Mouse (Mus musculus) stomach, embryonic 16.5 days (tissue): ENCODE measurements around the gene Grin2b. TPM values are rescaled to one million over a fixed set of nuclear protein-coding genes. Genes with fewer than 3 reads are reported as not detected.

Experiments
- ATAC-seq: fragments of 200-750 bp; cut with Nextera tagmentation; 2 replicates; pipeline ENCODE4 v1.8.0; 2017; ENCODE audit warnings: moderate number of reproducible peaks, moderate TSS enrichment; ENCODE audit not compliant: insufficient read depth, low FRiP score
- H3K27ac ChIP-seq: fragments of 300-500 bp; sonication (generic); 2 replicates; pipeline ENCODE4 v1.5.1; 2014; ENCODE audit warnings: low read length
- H3K27me3 ChIP-seq: fragments of 300-500 bp; sonication (generic); 2 replicates; pipeline ENCODE4 v1.6.1; 2014; ENCODE audit warnings: low read length, control low read depth, mixed read lengths; ENCODE audit not compliant: control insufficient read depth, insufficient read depth
- H3K36me3 ChIP-seq: fragments of 300-500 bp; sonication (generic); 2 replicates; pipeline ENCODE4 v1.6.1; 2014; ENCODE audit warnings: low read length; ENCODE audit not compliant: control insufficient read depth, insufficient read depth
- H3K4me1 ChIP-seq: fragments of 300-500 bp; sonication (generic); 2 replicates; pipeline ENCODE4 v1.6.1; 2014; ENCODE audit warnings: low read length, control low read depth, mixed read lengths; ENCODE audit not compliant: control insufficient read depth, insufficient read depth
- H3K4me2 ChIP-seq: fragments of 300-500 bp; sonication (generic); 2 replicates; pipeline ENCODE4 v1.6.1; 2014; ENCODE audit warnings: low read depth, low read length, mixed read lengths
- H3K4me3 ChIP-seq: fragments of 300-500 bp; sonication (generic); replicated peaks from 2 replicates; pipeline ENCODE4 v1.5.1; 2014; ENCODE audit warnings: mild to moderate bottlenecking, low read length
- H3K9ac ChIP-seq: fragments of 300-500 bp; sonication (generic); 2 replicates; pipeline ENCODE4 v1.6.1; 2014; ENCODE audit warnings: low read length
- H3K9me3 ChIP-seq: fragments of 300-500 bp; sonication (generic); replicated peaks from 2 replicates; pipeline ENCODE4 v1.6.1; 2016; ENCODE audit warnings: low read length, control low read depth; ENCODE audit not compliant: control insufficient read depth
- whole genome bisulfite sequencing: fragments of 180-500 bp; shearing (Covaris S2); extraction: QIAGEN DNeasy Blood & Tissue Kit; methylation state at CpG from one replicate; pipeline ENCODE4 v1.1.7; 2014; 5-methylcytosine and 5-hydroxymethylcytosine counted together
- polyA plus RNA-seq: library from polyadenylated mRNA; unstranded; fragments of >200 nt; fragmentation: Nextera tagmentation; extraction: Ambion mirVana; gene quantifications from 2 replicates; pipeline ENCODE4 v1.2.1, GENCODE M21; 2015

Gene Grin2b
- polyA plus RNA-seq, 1 experiment from 2014 or later = 0.32 TPM

DNA sequence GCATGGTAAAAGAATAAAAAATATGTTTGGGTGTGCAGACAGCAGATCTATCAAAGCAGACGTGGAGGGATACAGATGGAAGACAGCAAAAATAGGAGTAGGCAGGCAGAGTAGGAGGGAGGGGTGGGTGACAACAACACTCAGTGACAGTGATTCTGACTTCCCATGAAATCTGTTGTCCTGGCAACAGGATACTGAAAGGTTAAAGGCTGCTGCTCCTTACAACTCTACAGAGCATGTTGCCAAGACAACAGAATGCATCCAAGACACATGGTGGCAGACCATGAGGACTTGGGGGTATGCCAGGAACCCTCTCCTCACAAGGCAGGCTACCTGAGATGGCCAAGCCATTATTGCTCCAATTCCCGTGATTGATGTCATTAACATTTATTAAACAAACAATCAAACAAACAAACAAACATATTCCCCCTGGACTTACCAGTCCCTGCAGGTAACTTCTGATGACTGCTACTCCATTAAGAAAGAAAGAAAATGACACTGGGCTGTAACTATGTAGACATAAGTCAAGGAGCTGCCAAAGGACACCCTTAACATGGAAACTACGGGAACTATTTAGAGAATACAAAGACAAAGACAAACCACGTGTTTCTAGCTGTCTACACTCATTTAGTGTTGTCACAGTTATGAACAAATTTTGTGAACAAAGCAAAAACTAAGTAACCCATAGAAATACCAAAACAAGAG lies 143.9 kb downstream of the Grin2b start:
- no peak overlapping the region for H3K27ac ChIP-seq
- WGBS = 66% methylated on average over 4 of the region's 4 CpGs
- no peaks in the 10 kb centered on the region for H3K36me3 ChIP-seq
- no peak for ATAC-seq
- no peaks in the 10 kb centered on the region for H3K27me3 ChIP-seq
- no peaks in the 10 kb centered on the region for H3K4me1 ChIP-seq
- H3K4me3 ChIP-seq = no peak overlapping the region
- H3K9ac ChIP-seq = no peak overlapping the region
- H3K4me2 ChIP-seq = no peak overlapping the region
- no peaks in the 10 kb centered on the region for H3K9me3 ChIP-seq

- 95% methylated on average over 6 of the region's 6 CpGs for WGBS
These were observed 146.4 kb downstream of the Grin2b start for GRCm38 (mm10) chr6:136026936-136027335.

GRCm38 (mm10) chr6:136025801-136026200 lies 147.5 kb downstream of the Grin2b start:
- Histone ChIP-seq H3K4me1 (no peaks in the 10 kb centered on the region), H3K36me3 (no peaks in the 10 kb centered on the region)
- ATAC-seq = no peak

More at GRCm38 (mm10) chr6:136026936-136027335, 146.4 kb downstream of the Grin2b start:
- Histone ChIP-seq H3K4me2 (no peak overlapping the region), H3K4me1 (no peaks in the 10 kb centered on the region), H3K27ac (no peak overlapping the region), H3K36me3 (no peaks in the 10 kb centered on the region), H3K27me3 (no peaks in the 10 kb centered on the region), H3K9ac (no peak overlapping the region), H3K9me3 (no peaks in the 10 kb centered on the region), H3K4me3 (no peak overlapping the region)
- ATAC-seq = no peak

GRCm38 (mm10) chr6:136020460-136020859 lies 152.9 kb downstream of the Grin2b start:
- H3K4me1 ChIP-seq = no peaks in the 10 kb centered on the region
- no peak overlapping the region for H3K9ac ChIP-seq
- H3K27me3 ChIP-seq = no peaks in the 10 kb centered on the region
- no peaks in the 10 kb centered on the region for H3K9me3 ChIP-seq
- H3K27ac ChIP-seq = no peak overlapping the region
- WGBS = 61% methylated on average over 3 of the region's 3 CpGs
- H3K4me2 ChIP-seq = no peak overlapping the region
- no peak overlapping the region for H3K4me3 ChIP-seq
- no peak for ATAC-seq
- H3K36me3 ChIP-seq = no peaks in the 10 kb centered on the region

More at GRCm38 (mm10) chr6:136025801-136026200, 147.5 kb downstream of the Grin2b start:
- H3K27me3 ChIP-seq = no peaks in the 10 kb centered on the region
- no peak overlapping the region for H3K4me3 ChIP-seq
- H3K4me2 ChIP-seq = no peak overlapping the region
- H3K9ac ChIP-seq = no peak overlapping the region
- H3K9me3 ChIP-seq = no peaks in the 10 kb centered on the region
- 71% methylated on average over 4 of the region's 4 CpGs for WGBS
- H3K27ac ChIP-seq = no peak overlapping the region

DNA sequence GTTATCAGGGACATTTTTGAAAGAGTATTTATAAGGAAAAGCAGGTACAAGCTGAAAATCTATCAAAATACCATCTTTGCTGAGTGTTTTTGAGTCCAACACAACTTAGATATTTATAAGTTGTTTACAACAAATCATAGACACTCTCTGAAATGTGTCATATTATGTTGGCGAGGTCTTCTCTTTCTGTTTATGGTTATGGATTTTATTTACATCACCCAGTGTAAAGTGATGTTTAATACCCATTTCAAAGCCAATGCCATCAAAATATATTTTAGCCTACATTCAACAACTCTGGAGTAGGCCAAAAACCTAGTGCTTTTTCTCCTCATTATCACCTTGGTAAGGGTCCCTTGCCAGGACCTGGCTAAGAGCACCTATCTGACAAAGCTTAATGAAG lies 154.3 kb downstream of the Grin2b start:
- H3K9me3 ChIP-seq = no peaks in the 10 kb centered on the region
- no peaks in the 10 kb centered on the region for H3K4me1 ChIP-seq
- no peak overlapping the region for H3K9ac ChIP-seq
- H3K36me3 ChIP-seq = no peaks in the 10 kb centered on the region
- no peak overlapping the region for H3K4me2 ChIP-seq
- no peak overlapping the region for H3K4me3 ChIP-seq
- ATAC-seq = no peak
- no peaks in the 10 kb centered on the region for H3K27me3 ChIP-seq
- no peak overlapping the region for H3K27ac ChIP-seq
- WGBS = 58% methylated on average over 1 of the region's 1 CpGs

GRCm38 (mm10) chr6:136013556-136014380 lies 159.5 kb downstream of the Grin2b start:
- no peak for ATAC-seq
- 80% methylated on average over 12 of the region's 12 CpGs for WGBS
- no peaks in the 10 kb centered on the region for H3K9me3 ChIP-seq

GRCm38 (mm10) chr6:136011533-136011932 lies 161.8 kb downstream of the Grin2b start:
- no peaks in the 10 kb centered on the region for H3K9me3 ChIP-seq
- no peak overlapping the region for H3K4me3 ChIP-seq
- H3K4me2 ChIP-seq = no peak overlapping the region
- no peaks in the 10 kb centered on the region for H3K27me3 ChIP-seq
- ATAC-seq = no peak
- H3K36me3 ChIP-seq = no peaks in the 10 kb centered on the region
- no peak overlapping the region for H3K9ac ChIP-seq
- 81% methylated on average over 4 of the region's 4 CpGs for WGBS
- H3K4me1 ChIP-seq = peaks cover 7% of the 10 kb centered on the region; the same call in 1 of the 2 replicates
- no peak overlapping the region for H3K27ac ChIP-seq

More at GRCm38 (mm10) chr6:136013556-136014380, 159.5 kb downstream of the Grin2b start:
- H3K9ac ChIP-seq = no peak overlapping the region
- H3K4me3 ChIP-seq = no peak overlapping the region
- H3K4me1 ChIP-seq = peaks cover 7% of the 10 kb centered on the region; the same call in 1 of the 2 replicates
- no peak overlapping the region for H3K4me2 ChIP-seq
- H3K36me3 ChIP-seq = no peaks in the 10 kb centered on the region
- H3K27ac ChIP-seq = no peak overlapping the region
- H3K27me3 ChIP-seq = no peaks in the 10 kb centered on the region

DNA sequence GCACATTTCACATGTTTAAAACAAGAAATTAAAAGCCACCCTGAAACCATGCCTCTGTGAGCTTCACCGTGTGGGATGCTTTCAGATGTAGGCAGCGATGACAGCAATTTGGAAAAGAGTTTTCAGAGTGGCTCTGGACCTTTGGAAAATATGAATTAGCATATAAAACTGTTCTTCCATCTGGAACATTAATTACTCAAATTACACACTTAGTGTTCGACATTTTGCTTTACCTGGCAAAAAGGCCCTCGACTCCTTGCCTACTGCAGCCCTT lies 162.3 kb downstream of the Grin2b start:
- Histone ChIP-seq H3K27me3 (no peaks in the 10 kb centered on the region), H3K27ac (no peak overlapping the region; the same call in 1 of the 2 replicates), H3K9ac (no peak overlapping the region), H3K36me3 (no peaks in the 10 kb centered on the region), H3K4me3 (no peak overlapping the region), H3K9me3 (no peaks in the 10 kb centered on the region), H3K4me1 (peaks cover 7% of the 10 kb centered on the region; the same call in 1 of the 2 replicates), H3K4me2 (no peak overlapping the region)
- 86% methylated on average over 4 of the region's 4 CpGs for WGBS
- no peak for ATAC-seq
